Mouse (Mus musculus) gastrocnemius, postnatal 10 days (tissue): ENCODE data around the gene Trappc4. TPM values are rescaled to one million over a fixed set of nuclear protein-coding genes. Genes with fewer than 3 reads are reported as not detected.
A peak's percentile ranks its signal among the peaks of the same experiment; 100 is the strongest.
"Not testable (repeated sequence)": the region's sequence is repeated elsewhere in the genome, so short reads cannot be mapped to it uniquely, and the experiment has no call there.

ENCODE experiments used
- DNase-seq: peaks from one replicate; pipeline ENCODE4 v3.0.0; 2021; ENCODE audit warnings: mixed read lengths
- total RNA-seq, 2 experiments: library from RNA; stranded (reverse); gene quantifications; 2 replicates each; pipeline ENCODE4 v1.2.3; 2021

The Trappc4 gene
- total RNA-seq, 2 experiments from 2014 or later: 28.2 to 35.3 TPM

DNA sequence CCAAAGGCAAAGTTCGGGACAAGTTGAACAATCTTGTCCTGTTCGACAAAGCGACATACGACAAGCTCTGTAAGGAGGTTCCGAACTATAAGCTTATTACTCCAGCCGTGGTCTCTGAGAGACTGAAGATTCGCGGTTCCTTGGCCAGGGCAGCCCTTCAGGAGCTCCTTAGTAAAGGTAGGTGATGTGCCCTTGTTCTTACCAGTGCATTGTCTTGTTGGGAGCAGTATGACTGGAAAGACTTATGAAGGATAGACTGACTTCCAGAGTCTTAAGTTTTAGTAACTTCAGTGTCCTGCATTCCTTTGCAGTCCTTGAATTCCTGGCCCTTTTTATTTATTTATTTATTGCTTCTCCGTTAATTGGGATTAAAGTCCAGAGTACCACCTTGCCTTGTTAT is 1.3 kb upstream of the Trappc4 start:
- not testable (repeated sequence) for DNase-seq

DNA sequence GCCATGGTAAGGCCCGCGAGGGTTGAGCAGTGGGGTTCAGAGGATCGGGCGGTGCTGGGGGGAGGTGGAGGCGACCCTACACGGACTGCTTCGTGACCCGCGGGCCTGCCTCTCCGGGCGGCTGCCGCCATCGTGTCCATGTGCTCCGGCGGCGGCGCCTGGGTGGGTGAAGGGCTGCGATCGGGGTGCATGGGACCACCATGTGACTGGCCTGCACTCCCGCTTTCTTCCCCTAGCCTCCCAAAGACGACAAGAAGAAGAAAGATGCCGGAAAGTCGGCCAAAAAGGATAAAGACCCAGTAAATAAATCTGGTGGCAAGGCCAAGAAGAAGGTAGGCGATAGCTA is 325 bp upstream of the Trappc4 start:
- no peak for DNase-seq

DNA sequence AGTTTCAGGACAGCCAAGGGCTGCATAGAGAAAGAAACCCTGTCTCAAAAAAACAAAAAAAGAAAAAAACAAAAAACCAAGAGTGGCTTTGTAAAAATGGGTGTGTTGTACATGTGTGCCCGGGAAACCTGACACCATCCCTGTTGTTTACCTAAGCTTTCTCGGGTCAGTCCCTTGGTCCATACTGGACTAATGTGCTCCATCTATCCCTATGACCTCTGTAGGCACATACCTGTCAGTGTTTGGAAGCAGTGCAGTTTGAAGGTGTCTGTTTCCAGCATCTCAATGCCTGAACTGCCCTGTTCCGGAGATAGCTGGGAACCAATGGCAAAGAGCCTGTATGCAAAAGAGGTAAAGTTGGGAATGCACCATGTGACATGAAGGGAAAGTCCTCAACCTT is 2.4 kb downstream of the Trappc4 start:
- DNase-seq: no peak

DNA sequence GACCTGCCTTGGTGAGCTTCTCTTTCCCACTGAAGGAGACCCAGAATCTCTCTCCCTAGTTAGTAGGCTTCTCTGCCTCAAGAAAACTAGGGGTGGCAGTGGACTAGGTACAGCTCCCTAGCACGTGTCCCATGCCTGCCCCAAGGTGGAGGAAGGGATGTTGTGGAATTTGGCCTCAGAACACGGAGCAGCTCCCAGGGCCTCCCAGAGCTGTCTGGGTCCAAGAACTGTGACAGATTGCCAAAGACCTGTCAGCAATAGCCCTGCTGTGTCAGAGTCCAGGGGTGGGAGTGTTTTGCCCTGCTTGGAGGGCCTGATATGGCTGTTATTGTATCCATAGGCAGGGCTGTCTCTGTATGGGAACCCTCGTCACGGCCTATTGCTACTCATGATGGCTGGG is 6.3 kb downstream of the Trappc4 start:
- no peak for DNase-seq

DNA sequence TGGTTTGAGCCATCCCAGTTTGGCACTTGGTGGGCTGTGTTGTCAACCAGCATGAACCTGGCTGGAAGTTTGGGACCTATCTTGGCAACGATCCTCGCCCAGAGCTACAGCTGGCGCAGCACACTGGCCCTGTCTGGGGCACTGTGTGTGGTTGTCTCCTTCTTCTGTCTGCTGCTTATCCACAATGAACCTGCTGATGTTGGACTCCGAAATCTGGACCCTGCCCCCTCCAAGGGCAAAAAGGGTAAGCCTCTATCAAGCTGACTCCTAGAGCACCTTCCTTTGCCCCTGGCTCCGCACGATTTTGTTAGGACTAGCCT is 7.6 kb downstream of the Trappc4 start:
- DNase-seq: no peak

DNA sequence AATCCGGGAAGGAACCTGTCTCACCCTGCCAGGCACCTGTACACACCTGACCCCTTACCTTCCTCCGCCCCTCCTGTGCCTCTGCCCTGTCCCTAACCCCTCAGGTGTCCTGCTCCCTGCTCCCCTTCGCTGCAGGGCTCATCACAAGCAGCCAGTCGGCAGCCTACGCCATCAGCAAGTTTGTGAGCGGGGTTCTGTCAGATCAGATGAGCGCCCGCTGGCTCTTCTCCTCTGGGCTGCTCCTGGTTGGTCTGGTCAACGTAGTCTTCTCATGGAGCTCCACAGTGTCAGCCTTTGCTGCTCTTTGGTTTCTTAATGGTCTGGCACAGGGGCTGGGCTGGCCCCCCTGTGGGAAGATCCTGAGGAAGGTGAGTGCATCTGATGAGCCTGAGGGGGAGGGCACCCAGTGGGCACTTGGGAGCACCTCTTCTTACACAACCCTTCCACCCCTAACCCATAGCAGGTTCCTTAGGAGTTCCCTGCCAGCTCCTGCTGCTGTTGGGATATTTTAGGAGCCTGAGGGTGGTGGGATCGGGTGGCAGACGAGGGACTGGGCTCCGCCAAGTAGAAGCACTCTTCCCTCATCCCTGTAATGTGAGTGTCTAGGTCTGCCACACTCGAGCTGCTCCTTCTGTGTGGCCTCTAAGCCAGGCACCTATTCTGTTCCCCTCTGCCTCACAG is 8.1 kb downstream of the Trappc4 start:
- no peak for DNase-seq

DNA sequence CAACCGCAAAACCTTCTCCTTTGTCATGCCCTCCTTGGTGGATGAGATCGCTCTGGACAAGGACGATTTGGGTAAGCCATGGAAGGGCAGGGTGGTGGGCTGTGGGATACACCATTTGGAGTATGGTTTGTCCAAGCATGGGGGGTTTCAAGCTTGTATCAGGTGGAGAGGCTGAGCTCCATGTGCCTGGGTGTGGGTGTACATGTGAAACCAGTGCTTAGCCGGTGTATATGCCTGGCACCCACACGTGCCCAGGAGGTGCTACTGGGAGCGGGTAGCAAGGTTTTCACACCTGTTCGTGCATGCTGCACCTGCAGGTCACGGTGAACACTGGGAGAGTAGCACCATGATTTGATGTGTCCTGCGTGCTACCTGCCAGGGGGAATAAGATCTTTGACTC is 8.8 kb downstream of the Trappc4 start:
- DNase-seq: no peak

DNA sequence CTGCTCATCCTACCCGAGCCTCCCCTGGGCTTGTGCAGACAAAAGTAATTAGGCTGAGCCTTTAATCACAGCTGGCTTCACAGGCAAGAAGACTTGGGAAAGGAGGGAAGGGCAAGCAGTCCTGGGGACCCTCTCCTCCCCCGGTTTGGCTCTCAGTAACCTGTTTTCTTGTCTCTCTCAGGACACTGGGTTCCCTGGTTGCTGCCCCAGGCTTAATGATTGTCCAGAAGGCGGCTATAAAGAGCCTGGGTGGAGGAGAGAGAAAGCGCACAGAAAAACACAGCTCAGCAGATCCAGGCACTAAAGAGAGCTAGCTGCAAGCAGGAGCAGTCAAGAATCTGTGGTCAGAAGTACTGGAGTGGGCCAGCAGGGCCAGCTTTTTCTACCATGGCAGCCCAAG is 9.3 kb downstream of the Trappc4 start:
- no peak for DNase-seq

DNA sequence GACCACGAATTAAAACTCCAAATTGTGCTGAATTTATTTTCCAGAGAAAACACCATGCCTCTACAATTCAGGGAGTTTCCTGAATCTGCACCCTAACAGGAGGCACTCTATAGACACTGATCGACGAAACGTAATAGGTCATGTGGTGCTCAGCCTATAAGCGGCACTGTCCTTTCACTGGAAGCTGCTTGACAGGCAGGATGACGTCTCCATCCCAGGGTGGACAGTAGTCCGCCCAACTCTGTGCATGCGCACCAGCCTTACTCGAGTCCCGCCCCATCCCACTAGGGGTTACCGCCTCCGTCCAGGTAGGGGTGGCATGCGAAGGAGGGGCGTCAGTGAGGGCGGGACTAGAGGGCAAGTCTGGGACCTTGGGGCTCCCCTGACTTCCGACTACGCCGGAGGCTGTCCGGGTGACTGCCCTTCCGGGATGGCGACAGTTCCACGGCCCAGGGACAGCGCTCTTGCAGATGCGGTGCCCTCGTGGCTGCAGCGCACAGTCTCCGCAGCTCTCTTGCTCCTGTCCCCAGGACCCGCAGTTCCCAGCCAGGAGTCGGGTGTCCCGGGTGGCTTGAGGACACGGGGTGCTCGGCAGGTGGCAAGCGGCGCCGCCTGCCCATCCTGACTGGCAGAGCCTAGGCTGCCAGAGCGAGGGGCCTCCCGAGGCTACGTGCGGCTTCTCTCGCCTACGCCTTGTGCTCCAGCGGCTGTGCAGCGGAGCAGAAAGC is 10.6 kb downstream of the Trappc4 start, which contains the start of gene Slc37a4:
TSS of gene Slc37a4 (plus strand) at position 169 of the 728 bp plus-strand sequence.
- peak; percentile 86 for DNase-seq

DNA sequence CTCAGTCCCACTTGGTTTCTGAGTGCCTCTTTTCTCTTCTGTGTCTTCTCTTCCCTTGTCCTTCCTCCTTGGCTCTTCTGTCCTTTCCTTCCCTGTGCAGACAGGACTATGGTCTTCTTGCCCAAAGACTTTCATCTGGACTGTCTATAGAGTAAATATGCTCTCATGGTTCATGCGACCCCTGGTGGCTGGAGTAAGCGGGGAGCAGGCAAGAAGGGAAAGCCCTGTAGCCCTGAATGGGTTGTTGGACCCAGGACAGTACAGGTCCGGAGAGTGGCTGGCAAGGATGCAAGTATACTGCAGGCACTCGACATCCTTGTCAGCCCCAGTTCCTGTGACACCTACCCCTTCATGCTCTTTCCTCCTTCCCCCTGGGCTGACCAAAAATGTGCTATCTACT is 15.9 kb downstream of the Trappc4 start:
- DNase-seq: peak; percentile 79

DNA sequence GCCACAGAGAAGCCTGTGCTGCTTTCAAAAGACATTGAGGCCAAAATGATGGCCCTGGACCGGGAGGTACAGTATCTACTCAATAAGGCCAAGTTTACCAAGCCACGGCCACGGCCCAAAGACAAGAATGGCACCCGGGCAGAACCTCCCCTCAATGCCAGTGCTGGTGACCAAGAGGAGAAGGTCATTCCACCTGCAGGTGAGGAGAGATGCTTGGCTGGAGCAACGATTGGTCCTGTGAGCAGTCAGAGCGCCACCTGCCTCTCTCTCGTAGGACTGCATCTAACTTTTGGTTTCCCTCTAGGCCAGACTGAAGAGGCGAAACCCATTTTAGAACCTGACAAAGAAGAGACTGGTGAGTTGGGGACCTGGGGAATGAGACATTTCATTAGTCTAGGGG is 18.1 kb downstream of the Trappc4 start:
- peak; percentile 49 for DNase-seq

DNA sequence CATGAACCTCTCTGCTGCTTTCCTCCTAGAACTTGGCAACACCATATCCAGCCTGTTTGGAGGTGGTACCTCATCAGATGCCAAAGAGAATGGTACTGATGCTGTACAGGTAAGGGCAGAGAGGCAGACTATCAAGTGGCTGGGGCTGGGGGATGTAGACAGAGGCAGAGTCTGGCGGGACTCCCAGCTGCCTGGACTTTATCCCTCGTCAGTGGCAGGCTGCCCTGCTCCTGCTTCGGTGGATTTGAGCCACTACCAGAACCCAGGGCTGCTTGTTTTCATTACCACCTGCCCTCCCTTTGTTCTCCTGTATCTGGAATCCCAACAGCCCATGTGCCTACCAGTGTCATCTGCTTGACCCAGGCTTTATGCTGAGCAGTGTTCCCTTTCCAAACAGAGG is 20.2 kb downstream of the Trappc4 start:
- no peak for DNase-seq

DNA sequence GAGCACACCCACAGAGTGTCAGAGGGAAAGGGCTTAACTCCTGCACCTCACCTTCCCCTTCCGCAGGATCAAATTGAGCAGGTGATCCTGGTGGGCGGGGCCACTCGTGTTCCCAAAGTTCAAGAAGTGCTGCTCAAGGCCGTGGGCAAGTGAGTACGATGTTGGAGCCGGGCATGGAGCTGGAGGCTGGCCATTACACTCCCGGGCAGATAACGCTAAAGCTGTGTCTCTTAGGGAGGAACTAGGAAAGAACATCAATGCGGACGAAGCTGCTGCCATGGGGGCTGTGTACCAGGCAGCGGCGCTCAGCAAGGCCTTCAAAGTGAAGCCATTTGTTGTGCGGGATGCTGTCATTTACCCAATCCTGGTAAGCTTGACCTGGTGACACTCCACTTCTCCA is 22.8 kb downstream of the Trappc4 start:
- no peak for DNase-seq

DNA sequence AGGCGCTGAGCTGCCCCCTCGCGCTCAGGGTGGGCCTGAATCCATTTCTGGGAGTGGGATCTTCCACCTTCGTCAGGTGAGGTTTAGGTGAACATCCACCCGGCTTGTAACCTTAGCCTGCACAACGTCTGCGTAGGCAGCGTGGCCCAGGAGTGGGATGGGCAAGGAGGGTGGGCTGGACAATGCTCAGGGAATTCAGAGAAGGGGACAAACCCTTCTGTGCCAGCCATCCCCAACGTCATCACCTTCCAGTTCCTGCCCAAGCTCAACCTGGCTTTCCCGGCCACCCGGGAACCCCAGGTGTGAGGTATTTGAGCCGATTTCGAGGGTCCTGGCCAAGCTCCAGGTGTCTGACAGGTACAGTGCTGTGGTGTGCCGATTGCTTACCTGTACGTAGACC is 27.5 kb downstream of the Trappc4 start:
- no peak for DNase-seq

DNA sequence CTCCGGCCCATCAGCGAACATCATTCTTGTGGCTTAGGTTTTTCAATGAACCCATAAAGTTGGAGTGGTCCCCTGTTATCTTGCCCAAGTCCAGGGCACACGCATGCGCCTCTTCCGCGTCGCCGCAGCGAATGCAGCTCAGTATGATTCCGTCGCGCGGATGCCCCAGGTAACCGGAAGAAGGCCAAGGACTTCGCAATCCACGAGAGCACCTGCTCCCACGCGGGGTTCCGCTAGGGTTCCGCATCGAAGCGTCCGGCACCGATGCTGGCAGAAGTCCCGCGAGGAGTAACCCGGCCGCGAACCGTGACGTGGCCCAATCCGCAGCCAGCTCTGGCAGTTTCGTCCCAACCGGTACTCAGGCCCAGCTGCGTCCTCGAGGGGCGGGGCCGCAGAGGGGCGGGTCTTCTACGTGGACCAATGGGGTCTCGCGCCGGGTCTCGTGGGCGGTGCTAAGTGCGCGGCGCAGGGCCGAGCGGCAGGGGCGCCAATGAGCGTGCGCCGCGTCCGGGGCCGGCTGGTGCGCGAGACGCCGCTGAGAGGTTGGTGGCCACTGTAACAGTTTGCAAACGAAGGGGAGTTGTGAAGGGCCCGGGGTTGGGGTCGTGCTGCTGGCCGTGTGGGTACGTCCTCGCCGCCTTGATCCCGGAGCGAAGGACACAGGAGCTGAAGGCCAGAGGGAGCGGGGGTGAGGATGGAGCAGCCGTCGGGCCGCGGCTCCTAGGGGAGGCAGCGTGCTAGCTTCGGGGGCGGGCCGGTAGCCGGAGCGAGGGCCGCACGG is 28.2 kb downstream of the Trappc4 start, which contains the start of gene Hyou1:
TSS of gene Hyou1 (plus strand) at position 437 of the 781 bp plus-strand sequence.
- DNase-seq: peak; percentile 99

DNA sequence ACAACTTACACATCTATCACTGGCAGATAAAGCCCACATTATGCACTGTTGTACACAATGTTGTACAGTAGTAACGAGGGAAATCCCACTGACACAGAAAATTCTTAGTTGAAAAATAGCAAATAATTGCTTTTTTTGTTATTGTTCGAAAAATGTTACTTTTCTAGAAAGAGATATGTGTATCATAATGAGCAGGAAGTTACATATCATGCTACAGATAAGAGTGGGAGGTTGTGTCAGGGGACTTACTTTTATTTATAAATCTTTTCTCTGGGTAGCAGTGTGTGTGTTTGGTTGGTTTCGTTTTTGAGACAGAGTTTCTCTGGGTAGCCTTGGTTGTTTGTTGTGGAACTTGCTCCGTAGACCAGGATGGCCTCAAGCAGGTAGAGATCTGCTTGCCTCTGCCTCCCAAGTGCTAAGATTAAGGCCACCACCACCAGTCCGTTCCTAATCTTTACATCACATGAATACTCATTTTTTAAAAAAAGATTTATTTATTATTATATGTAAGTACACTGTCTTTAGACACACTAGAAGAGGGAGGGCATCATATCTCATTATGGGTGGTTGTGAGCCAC is 29.2 kb downstream of the Trappc4 start:
- no peak for DNase-seq

DNA sequence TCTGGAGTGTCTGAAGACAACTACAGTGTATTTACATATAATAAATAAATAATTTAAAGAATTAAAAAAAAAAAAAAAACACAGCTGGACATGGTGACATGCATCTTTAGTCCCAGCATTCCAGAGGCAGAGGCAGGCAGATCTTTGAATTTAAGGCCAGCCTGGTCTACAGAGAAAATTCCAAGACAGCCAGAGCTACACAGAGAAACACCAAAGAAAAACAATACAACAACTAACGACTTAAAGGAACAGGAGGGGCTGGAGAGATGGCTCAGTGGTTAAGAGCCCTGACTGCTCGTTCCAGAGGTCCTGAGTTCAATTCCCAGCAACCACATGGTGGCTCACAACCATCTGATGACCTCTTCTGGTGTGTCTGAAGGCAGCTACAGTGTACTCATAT is 30.1 kb downstream of the Trappc4 start:
- not testable (repeated sequence) for DNase-seq

DNA sequence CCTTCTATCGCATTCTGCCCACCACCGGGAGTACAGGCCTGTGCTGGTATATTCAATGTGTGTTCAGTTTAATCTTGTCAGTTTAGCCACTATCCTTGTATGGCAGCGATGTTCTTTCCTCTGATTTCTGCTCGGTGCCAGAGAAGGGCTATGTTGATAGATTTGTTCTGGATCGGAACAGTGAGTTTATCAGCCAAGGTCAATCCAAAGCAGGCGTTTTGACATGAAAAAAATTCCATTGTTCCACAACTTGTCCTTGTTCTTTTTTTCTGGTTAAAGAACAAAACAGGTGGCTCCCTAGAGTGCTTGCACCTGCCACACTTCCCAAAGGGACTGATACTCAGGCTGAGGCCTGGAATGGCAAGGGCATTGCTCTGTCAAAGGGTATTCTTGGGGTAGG is 31.3 kb downstream of the Trappc4 start:
- no peak for DNase-seq

DNA sequence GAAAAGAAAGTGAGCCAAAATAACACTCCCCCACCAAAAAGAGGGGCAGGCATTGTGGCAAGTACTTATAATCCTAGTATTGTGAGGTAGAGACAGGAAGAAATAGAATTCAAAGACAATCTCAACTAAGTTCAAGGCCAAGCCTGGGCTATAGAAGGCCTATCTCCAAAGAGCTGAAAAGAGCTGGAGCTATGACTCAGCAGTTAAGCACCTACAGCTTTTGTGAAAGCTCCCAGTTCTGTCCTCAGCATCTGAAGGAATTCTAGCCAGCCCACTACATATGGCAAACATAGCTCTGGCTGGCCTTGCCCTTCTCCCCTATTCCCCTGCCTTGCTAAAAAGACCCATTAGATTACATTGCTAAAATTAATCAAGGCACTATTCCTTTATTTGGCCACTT is 34.0 kb downstream of the Trappc4 start:
- no peak for DNase-seq

DNA sequence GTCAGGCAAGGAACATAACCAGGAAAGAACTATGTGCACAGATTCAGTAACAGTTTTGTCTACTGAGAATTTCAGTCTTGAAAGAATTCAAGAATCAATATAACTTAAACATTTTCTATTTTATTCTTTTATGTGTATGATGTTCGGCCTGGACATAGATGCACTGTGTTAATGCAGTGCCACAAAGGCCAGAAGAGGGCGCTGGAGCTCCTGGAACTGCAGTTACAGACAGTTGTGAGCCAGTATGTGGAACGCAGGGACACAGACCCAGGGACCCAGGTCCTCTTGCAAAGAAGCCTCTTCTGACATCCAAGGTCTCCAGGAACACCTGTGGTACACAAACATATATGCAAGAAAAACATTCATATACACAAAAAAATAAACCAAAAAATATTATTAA is 42.9 kb downstream of the Trappc4 start:
- no peak for DNase-seq

DNA sequence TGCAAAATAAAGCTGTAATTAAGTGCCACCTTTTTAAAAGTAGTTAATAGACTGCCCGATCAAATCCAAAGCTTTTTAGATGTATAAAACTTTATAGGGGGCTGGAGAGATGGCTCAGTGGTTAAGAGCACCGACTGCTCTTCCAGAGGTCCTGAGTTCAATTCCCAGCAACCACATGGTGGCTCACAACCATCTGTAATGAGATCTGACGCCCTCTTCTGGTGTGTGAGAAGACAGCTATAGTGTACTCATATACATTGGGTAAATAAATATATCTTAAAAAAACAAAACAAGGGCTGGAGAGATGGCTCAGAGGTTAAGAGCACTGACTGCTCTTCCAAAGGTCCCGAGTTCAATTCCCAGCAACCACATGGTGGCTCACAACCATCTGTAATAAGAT is 45.5 kb downstream of the Trappc4 start:
- DNase-seq: not testable (repeated sequence)

DNA sequence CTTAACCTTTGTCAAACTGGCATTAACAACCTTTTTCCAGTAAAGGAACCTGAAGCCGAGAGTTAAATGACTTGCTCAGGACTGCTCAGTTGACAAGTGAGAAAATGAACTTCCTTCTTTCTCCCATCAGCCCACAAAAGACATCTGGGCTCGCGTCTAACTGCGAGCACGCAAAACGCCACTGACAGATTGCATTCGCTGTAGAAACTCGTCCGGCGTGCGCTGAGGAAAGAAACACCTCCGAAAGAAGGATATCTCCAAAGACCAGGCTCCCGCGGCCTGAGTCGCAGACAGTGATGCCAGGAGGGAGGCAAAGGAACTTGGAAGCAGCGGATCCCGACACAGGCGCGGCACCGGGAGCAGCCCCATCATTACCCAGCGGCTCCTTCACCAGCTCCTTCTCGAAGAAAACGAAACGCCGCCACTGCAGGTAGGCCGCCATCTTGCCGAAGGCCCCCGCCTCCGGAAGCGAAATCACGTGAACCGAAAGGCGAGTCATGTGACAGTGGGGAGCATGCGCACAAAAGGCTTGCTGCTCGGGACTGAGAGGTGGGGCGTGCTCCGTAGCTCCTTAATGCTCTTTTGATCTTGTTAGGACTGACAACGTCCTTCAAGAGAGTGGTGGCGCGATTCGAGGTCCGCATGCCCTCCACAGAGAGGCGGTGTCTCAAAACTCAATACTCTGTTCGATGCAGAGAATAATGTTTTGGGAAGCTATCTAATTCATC is 46.0 kb downstream of the Trappc4 start, which contains the start of gene Vps11:
TSS of gene Vps11 (minus strand) at position 481 of the 728 bp plus-strand sequence.
- DNase-seq: peak; percentile 94
